Mouse (Mus musculus) kidney, adult 8-10 months (tissue): ENCODE results near the gene Gpr160.
"Not testable (repeated sequence)": the region's sequence is repeated elsewhere in the genome, so short reads cannot be mapped to it uniquely, and the experiment has no call there.

Experiments
- DNase-seq, 2 experiments: peaks; one replicate each; pipeline ENCODE4 v3.0.0; 2022

Gene Gpr160

GRCm38 (mm10) chr3:30855604-30856458 lies at the start of gene Gpr160:
Gene Gpr160 (plus strand): TSS chr3:30855950.
- DNase-seq: peak; percentile 76 to 81

- peak in 1 of 2 experiments; percentile 47 for DNase-seq
Observed at GRCm38 (mm10) chr3:30812881-30813280, 42.9 kb upstream of the Gpr160 start.

GRCm38 (mm10) chr3:30818630-30819125 lies 37.1 kb upstream of the Gpr160 start:
- DNase-seq: no peak

GRCm38 (mm10) chr3:30822163-30822562 lies 33.6 kb upstream of the Gpr160 start:
- no peak for DNase-seq

- no peak for DNase-seq
Observed at GRCm38 (mm10) chr3:30826069-30826468, 29.7 kb upstream of the Gpr160 start.

GRCm38 (mm10) chr3:30831848-30832606 lies 23.7 kb upstream of the Gpr160 start:
- DNase-seq: no peak

GRCm38 (mm10) chr3:30833254-30833653 lies 22.5 kb upstream of the Gpr160 start:
- DNase-seq: no peak

GRCm38 (mm10) chr3:30845755-30846154 lies 10.0 kb upstream of the Gpr160 start:
- no peak for DNase-seq

- DNase-seq: no peak
Observed at GRCm38 (mm10) chr3:30847413-30847812, 8.3 kb upstream of the Gpr160 start.

- DNase-seq: peak in 1 of 2 experiments; percentile 21
Observed at GRCm38 (mm10) chr3:30851422-30851821, 4.3 kb upstream of the Gpr160 start.

- peak in 1 of 2 experiments; percentile 38 for DNase-seq
Observed at GRCm38 (mm10) chr3:30853596-30853995, 2.2 kb upstream of the Gpr160 start.

GRCm38 (mm10) chr3:30859599-30859998 lies 3.8 kb downstream of the Gpr160 start:
- DNase-seq: not testable (repeated sequence)

- no peak for DNase-seq
Observed at GRCm38 (mm10) chr3:30860705-30861104, 5.0 kb downstream of the Gpr160 start.

- DNase-seq: no peak
Observed at GRCm38 (mm10) chr3:30863712-30864435, 8.1 kb downstream of the Gpr160 start.

- DNase-seq: no peak
Observed at GRCm38 (mm10) chr3:30864640-30865039, 8.9 kb downstream of the Gpr160 start.

GRCm38 (mm10) chr3:30868176-30868575 lies 12.4 kb downstream of the Gpr160 start:
- DNase-seq: no peak

GRCm38 (mm10) chr3:30868625-30869024 lies 12.9 kb downstream of the Gpr160 start:
- DNase-seq: no peak

GRCm38 (mm10) chr3:30869995-30870394 lies 14.2 kb downstream of the Gpr160 start:
- no peak for DNase-seq

GRCm38 (mm10) chr3:30876709-30877108 lies 21.0 kb downstream of the Gpr160 start:
- DNase-seq: no peak

- DNase-seq: no peak
Observed at GRCm38 (mm10) chr3:30887449-30887848, 31.7 kb downstream of the Gpr160 start.

GRCm38 (mm10) chr3:30889014-30889413 lies 33.3 kb downstream of the Gpr160 start:
- DNase-seq: no peak

GRCm38 (mm10) chr3:30896721-30897120 lies 41.0 kb downstream of the Gpr160 start:
- no peak for DNase-seq

GRCm38 (mm10) chr3:30899407-30899806 lies 43.7 kb downstream of the Gpr160 start:
- peak; percentile 28 to 39 for DNase-seq
